9 mouse cellular contexts compared by ENCODE assay signal in genomic region chr5:114978888-114979249, GRCm38 (mm10). TPM values are rescaled to one million over a fixed set of nuclear protein-coding genes. Genes with fewer than 3 reads are reported as not detected.
A peak's percentile ranks its signal among the peaks of the same experiment; 100 is the strongest.
DNase-seq lines count a peak whose midpoint lies in the region; ATAC-seq and TF ChIP-seq lines count a peak whose summit lies in the region.
"Had no signal": no experiment of that assay in that cellular context is flagged by ENCODE, and none has a peak within 500 bp of the region (broad histone marks: within the 10 kb centered on the region; RNA-seq: fewer than 3 reads in every experiment).

No protein-coding gene starts in this region.

- no peak for TF ChIP-seq CTCF in gastrocnemius, adult 2 months (IDR thresholded peaks at IDR 0.05)
- TF ChIP-seq CTCF in cortical plate, adult 2 months (IDR thresholded peaks at IDR 0.05; ENCODE audit: extremely low read depth, insufficient read depth, low read length), result peak; percentile 38

- H3K4me2 ChIP-seq in hindbrain, embryonic 12.5 days (replicated peaks), result peak overlapping the region; percentile 66
- H3K4me2 ChIP-seq in liver, embryonic 13.5 days, result peak overlapping the region; percentile 86

- peaks cover 6% of the 10 kb centered on the region for H3K27me3 ChIP-seq in hindbrain, embryonic 12.5 days
- no peaks in the 10 kb centered on the region for H3K27me3 ChIP-seq in liver, embryonic 13.5 days
- H3K27me3 ChIP-seq: Patski had no signal

- TF ChIP-seq POLR2A in cortical plate, adult 2 months (IDR thresholded peaks at IDR 0.05; ENCODE audit: extremely low read depth, insufficient read depth, low read length), result no peak

- WGBS in hindbrain, embryonic 12.5 days, result 8% methylated on average over 6 of the region's 6 CpGs
- 5% methylated on average over 6 of the region's 6 CpGs for WGBS in liver, embryonic 13.5 days (ENCODE audit: insufficient replicate concordance)

- no peaks in the 10 kb centered on the region for H3K4me1 ChIP-seq in cortical plate, adult 2 months (ENCODE audit: control insufficient read depth, insufficient read depth, low read length)
- H3K4me1 ChIP-seq in hindbrain, embryonic 12.5 days, result peaks cover 11% of the 10 kb centered on the region
- peaks cover 45% of the 10 kb centered on the region for H3K4me1 ChIP-seq in liver, embryonic 13.5 days (replicated peaks)

- no peak for DNase-seq in gastrocnemius, adult 2 months
- no peak for DNase-seq in gastrocnemius, postnatal 36 days
- DNase-seq in CD4-positive helper T cell, adult 2 months (ENCODE audit: low read depth, low spot score), result peak; percentile 66
- peak; percentile 49 for DNase-seq in liver, embryonic 13.5 days
- peak; percentile 30 for DNase-seq in skeletal muscle tissue, adult 2 months (ENCODE audit: low read depth, low spot score)
- DNase-seq in spleen, adult 18-20 months, result no peak

- no peaks in the 10 kb centered on the region for H3K9me3 ChIP-seq in hindbrain, embryonic 12.5 days (replicated peaks)
- no peaks in the 10 kb centered on the region for H3K9me3 ChIP-seq in liver, embryonic 13.5 days (replicated peaks)

- no peak for ATAC-seq in hindbrain, embryonic 12.5 days (ENCODE audit: low FRiP score)
- ATAC-seq in liver, embryonic 13.5 days (ENCODE audit: low read depth), result no peak
- ATAC-seq: Patski had no signal

- H3K9ac ChIP-seq in hindbrain, embryonic 12.5 days, result peak overlapping the region; percentile 44; the same call in 1 of the 2 replicates
- peak overlapping the region; percentile 73 for H3K9ac ChIP-seq in liver, embryonic 13.5 days

- H3K36me3 ChIP-seq in hindbrain, embryonic 12.5 days, result no peaks in the 10 kb centered on the region
- H3K36me3 ChIP-seq in liver, embryonic 13.5 days, result no peaks in the 10 kb centered on the region

- intact Hi-C loops in gastrocnemius, adult 2 months (cut with DNase I), result loop anchor here (1.0 to 5.0 kb wide), 3 partner anchors 97 to 258 kb away; partner anchors contain the start of gene Pop5
- intact Hi-C loops in gastrocnemius, postnatal 36 days (cut with DNase I), result loop anchor here (5.0 to 10.0 kb wide), 2 partner anchors 188 to 256 kb away; partner anchors contain the start of gene Pop5

- peak overlapping the region; percentile 79 for H3K4me3 ChIP-seq in gastrocnemius, adult 2 months
- peak overlapping the region; percentile 2; the same call in 1 of the 2 replicates for H3K4me3 ChIP-seq in cortical plate, adult 2 months (ENCODE audit: insufficient read depth, low read length)
- peak overlapping the region; percentile 23 for H3K4me3 ChIP-seq in hindbrain, embryonic 12.5 days
- H3K4me3 ChIP-seq in liver, embryonic 13.5 days (replicated peaks), result peak overlapping the region; percentile 64

- H3K27ac ChIP-seq in gastrocnemius, adult 2 months, result no peak overlapping the region
- H3K27ac ChIP-seq in cortical plate, adult 2 months (ENCODE audit: insufficient read depth, low read length), result no peak overlapping the region
- H3K27ac ChIP-seq in hindbrain, embryonic 12.5 days, result no peak overlapping the region
- H3K27ac ChIP-seq in liver, embryonic 13.5 days, result peak overlapping the region; percentile 94

RNA-seq across cellular contexts. Expression of gene Hnf1a, which starts 8.0 kb away (rescaled TPM):
- not detected for total RNA-seq in gastrocnemius, adult 2 months (2021)
- total RNA-seq in gastrocnemius, postnatal 36 days (2021), result not detected
- not detected in 2 replicates for polyA plus RNA-seq in cortical plate, adult 2 months (2012; rRNA removed)
- 0.06 TPM in 1 of 2 replicates, not detected in the other for polyA plus RNA-seq in hindbrain, embryonic 12.5 days (2016; fragmentation: Nextera tagmentation; extraction: Ambion mirVana)
- polyA plus RNA-seq in liver, embryonic 13.5 days (2015; fragmentation: Nextera tagmentation; extraction: Ambion mirVana), result 2.4 and 2.9 TPM in 2 replicates

RNA-seq across cellular contexts. Expression of gene Sppl3, which starts 32.1 kb away (rescaled TPM):
- 10 to 100 TPM; 20.1 to 20.8 TPM for total RNA-seq in gastrocnemius, adult 2 months (2021)
- 10 to 100 TPM; 19.6 to 21.3 TPM for total RNA-seq in gastrocnemius, postnatal 36 days (2021)
- 66.4 and 68.5 TPM in 2 replicates for polyA plus RNA-seq in cortical plate, adult 2 months (2012; rRNA removed)
- 27.5 and 31.1 TPM in 2 replicates for polyA plus RNA-seq in hindbrain, embryonic 12.5 days (2016; fragmentation: Nextera tagmentation; extraction: Ambion mirVana)
- polyA plus RNA-seq in liver, embryonic 13.5 days (2015; fragmentation: Nextera tagmentation; extraction: Ambion mirVana), result 4.2 and 4.7 TPM in 2 replicates

RNA-seq across cellular contexts. Expression of gene 2210016L21Rik, which starts 36.9 kb away (rescaled TPM):
- 10 to 100 TPM; 24.7 to 26.6 TPM for total RNA-seq in gastrocnemius, adult 2 months (2021)
- total RNA-seq in gastrocnemius, postnatal 36 days (2021), result 10 to 100 TPM; 19.2 to 23.1 TPM
- 129 and 136 TPM in 2 replicates for polyA plus RNA-seq in cortical plate, adult 2 months (2012; rRNA removed)
- 66.7 and 72.0 TPM in 2 replicates for polyA plus RNA-seq in hindbrain, embryonic 12.5 days (2016; fragmentation: Nextera tagmentation; extraction: Ambion mirVana)
- 22.2 and 24.6 TPM in 2 replicates for polyA plus RNA-seq in liver, embryonic 13.5 days (2015; fragmentation: Nextera tagmentation; extraction: Ambion mirVana)

RNA-seq across cellular contexts. Expression of gene Oasl1, which starts 55.8 kb away (rescaled TPM):
- under 1 TPM in 1 of 2 experiments, not detected in 1; 0.64 TPM for total RNA-seq in gastrocnemius, adult 2 months (2021)
- under 1 TPM in 1 of 2 experiments, not detected in 1; 0.59 TPM for total RNA-seq in gastrocnemius, postnatal 36 days (2021)
- 0.35 and 0.78 TPM in 2 replicates for polyA plus RNA-seq in cortical plate, adult 2 months (2012; rRNA removed)
- polyA plus RNA-seq in hindbrain, embryonic 12.5 days (2016; fragmentation: Nextera tagmentation; extraction: Ambion mirVana), result 0.13 and 0.17 TPM in 2 replicates
- polyA plus RNA-seq in liver, embryonic 13.5 days (2015; fragmentation: Nextera tagmentation; extraction: Ambion mirVana), result 0.52 and 0.54 TPM in 2 replicates

Comparison
In these comparisons a context has a peak if more than half of its experiments do, and no peak if none do; other contexts are left out.
1. DNase-seq: peak in CD4-positive helper T cell, adult 2 months (single experiment), liver, embryonic 13.5 days (single experiment) and skeletal muscle tissue, adult 2 months (single experiment); none in gastrocnemius, adult 2 months (single experiment), gastrocnemius, postnatal 36 days (0 of 2) and spleen, adult 18-20 months (0 of 2).
2. H3K4me3 ChIP-seq: peak in every context shown above with its lines; median percentile 79 in gastrocnemius, adult 2 months; 64 in liver, embryonic 13.5 days; 23 in hindbrain, embryonic 12.5 days; 2 in cortical plate, adult 2 months.